Mouse (Mus musculus) v-Abl transformed pro-B cells (cell line): ENCODE data around the gene S100a9.

ENCODE experiments used
- in situ Hi-C, 2 experiments: fragments of 400-800 bp; cut with MboI; formaldehyde crosslinking; loops; one replicate each; pipeline ENCODE4 v1.15.1; 2025; ENCODE audit not compliant: unreplicated experiment in 2 of 2

The S100a9 gene

DNA sequence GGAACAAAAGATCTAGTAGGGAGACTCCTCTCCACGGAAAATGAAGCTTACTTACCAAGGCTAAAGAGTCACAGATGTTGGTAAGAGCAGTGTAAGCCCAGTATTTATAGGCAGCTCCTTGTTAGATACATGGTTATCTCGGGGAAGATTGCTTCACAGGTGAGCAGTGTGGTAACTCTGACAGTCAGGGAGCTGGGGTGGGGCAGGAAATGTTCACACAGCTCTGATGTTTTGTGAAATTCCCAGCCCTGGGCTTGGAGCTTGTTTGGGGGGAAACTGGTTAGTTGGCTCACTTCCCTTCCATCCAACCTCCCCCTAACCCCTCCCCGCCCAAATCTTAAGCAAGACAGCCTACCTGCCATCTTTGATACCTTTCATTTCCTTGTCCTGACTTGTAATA is at the start of gene S100a9:
TSS of gene S100a9 (minus strand) at position 109 of the 400 bp plus-strand sequence.
- in situ Hi-C loops = no loop called here

DNA sequence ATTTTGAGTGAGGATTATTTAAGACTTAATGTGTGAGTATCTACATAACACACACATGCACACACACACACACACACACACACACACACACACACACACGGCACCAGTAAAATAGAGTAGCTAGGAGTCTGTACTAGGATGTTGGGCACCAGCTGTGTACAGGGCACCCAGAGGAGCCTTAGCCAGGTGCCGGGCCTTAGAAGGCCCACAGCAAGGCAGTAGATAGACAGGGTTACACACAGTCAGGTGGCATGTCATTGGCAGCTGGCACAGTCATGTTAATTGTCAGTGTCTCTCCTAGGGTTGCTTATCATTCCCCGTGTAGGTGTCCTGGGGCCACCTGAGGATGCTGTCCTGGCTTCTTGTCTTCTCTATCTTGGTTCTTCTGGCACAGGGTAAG is 31.1 kb upstream of the S100a9 start, which contains the start of gene Pglyrp4:
TSS of gene Pglyrp4 (plus strand) at position 301 of the 400 bp plus-strand sequence.
- in situ Hi-C loops = no loop called here

- in situ Hi-C loops = no loop called here
Observed at GRCm38 (mm10) chr3:90709591-90710460, 14.3 kb upstream of the S100a9 start.

DNA sequence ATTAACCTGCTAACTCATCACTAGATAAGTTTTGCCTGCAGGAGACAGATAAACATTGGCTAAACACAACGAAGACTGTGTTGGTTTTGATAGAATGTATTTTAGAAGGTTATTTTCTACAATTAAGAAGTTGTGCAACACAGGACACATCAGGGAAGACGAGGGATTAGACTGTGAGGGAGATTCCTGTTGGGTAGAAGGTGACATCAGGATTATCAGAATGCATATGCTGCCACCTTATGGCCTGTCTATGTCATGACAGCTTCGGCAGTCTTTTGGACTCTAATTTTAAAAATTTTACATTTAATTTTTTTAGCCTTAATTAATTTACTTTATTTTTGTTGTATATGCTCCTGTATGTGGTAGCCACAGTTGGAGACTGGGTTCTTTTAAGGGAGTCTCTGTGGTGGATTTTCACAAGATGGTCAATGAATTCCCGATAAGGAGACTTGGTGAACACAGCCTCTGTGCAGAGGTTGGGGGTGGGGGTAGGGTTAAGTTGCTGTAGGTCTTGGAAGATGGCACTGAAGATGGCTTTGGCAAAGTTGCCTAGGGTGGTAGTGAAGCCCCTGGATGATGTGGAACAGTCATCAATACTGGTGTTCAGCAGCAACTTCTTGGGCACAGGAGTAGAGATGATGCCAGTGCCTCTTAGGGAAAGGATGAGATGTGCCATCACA is 13.1 kb upstream of the S100a9 start:
- in situ Hi-C loops = no loop called here

GRCm38 (mm10) chr3:90702244-90702643 is 6.7 kb upstream of the S100a9 start:
- in situ Hi-C loops = no loop called here

DNA sequence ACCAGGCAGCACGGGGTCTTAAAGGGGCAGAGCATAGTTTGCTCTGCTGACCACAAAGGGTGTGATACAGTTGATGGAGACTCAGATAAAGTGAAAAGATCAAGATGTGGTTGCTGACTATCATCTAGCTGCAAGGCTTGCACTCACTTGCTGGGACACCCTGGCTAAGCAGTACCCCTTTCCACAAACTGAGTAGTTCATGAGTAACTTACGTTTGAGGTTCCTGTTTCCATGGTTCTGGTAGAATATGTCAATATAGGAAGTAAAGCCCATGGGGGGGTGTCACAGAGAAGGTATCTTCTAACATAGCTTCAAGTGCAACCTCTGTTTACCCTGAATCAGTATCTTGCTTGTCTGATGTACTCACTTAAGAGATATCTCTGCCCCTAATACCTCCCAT is 2.0 kb downstream of the S100a9 start:
- in situ Hi-C loops = no loop called here

GRCm38 (mm10) chr3:90686835-90687234 is 8.7 kb downstream of the S100a9 start:
- in situ Hi-C loops = no loop called here

GRCm38 (mm10) chr3:90683929-90684328 is 11.6 kb downstream of the S100a9 start:
- in situ Hi-C loops = no loop called here

DNA sequence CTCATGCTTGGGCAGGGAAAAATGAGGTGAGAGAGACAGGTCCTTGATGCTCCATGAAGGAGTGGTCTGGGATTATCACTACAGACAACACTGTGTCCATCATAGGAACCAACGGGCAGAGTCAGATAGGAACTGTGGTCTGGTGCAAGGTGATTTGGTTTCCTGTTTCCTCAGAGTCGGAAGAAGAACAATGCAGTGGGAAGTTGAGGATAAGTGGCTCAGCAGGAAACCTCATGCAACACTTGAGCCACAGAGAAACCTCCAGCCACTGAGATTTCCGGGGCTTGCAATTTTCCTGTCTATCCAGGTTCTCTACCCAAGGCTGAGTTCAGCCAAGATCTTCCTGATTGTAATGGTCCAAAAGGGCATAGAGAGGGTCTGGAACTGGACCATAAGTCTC is 16.9 kb downstream of the S100a9 start:
- in situ Hi-C loops = no loop called here

DNA sequence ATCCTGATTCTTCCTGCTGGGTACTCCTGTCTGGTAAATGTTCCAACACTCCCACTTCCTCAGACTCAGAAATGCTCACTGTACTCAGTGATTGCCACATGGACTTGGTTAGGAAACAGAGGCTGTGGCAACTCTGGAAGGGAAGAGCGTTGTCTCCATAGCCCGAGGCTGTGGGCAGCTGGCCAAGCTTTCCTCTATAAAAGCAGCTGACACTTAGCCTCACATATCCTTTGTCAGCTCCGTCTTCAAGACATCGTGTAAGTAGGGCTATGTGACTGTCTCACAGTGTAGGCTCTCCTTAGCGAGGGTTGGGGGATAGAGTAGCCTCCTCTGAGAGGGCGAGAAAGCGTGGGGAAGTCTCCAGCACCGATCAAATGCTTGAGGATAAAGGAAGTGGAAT is 26.7 kb downstream of the S100a9 start, which contains the start of gene S100a8:
TSS of gene S100a8 (plus strand) at position 133 of the 400 bp plus-strand sequence.
- in situ Hi-C loops = loop anchor here in 1 of 2 experiments (25.0 kb wide), 1 partner anchor 1132 kb away; no protein-coding TSS in a partner anchor

- in situ Hi-C loops = loop anchor here in 1 of 2 experiments (25.0 kb wide), 1 partner anchor 1127 kb away; no protein-coding TSS in a partner anchor
Observed at GRCm38 (mm10) chr3:90664219-90664618, 31.3 kb downstream of the S100a9 start.

- in situ Hi-C loops = loop anchor here in 1 of 2 experiments (25.0 kb wide), 1 partner anchor 1122 kb away; no protein-coding TSS in a partner anchor
Observed at GRCm38 (mm10) chr3:90659364-90660044, 36.0 kb downstream of the S100a9 start.

- in situ Hi-C loops = loop anchor here in 1 of 2 experiments (25.0 kb wide), 1 partner anchor 1120 kb away; no protein-coding TSS in a partner anchor
Observed at GRCm38 (mm10) chr3:90657405-90657804, 38.1 kb downstream of the S100a9 start.

DNA sequence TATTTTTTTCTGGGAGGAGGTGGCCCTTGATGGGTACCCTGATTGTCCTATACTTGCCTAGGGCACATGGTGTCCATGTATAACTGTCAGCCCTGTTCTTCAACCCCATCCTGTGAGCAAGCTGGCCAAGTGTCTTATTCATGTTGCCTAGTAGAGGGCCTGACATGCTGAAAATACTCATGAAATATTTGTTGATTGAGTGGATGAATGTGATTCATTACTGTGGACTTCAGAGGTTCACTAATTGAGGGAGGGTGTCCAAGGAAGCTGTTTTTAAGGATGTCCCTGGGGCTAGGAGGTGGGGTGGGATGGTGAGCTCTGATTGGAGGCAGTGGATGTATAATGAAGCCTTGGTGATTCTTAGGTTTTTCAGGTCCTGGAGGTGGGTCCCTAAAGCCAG is 41.8 kb downstream of the S100a9 start, which contains the start of gene S100a7a:
TSS of gene S100a7a (plus strand) at position 301 of the 400 bp plus-strand sequence.
- in situ Hi-C loops = loop anchor here (5.0 to 25.0 kb wide), 2 partner anchors 231 to 1116 kb away; no protein-coding TSS in a partner anchor

DNA sequence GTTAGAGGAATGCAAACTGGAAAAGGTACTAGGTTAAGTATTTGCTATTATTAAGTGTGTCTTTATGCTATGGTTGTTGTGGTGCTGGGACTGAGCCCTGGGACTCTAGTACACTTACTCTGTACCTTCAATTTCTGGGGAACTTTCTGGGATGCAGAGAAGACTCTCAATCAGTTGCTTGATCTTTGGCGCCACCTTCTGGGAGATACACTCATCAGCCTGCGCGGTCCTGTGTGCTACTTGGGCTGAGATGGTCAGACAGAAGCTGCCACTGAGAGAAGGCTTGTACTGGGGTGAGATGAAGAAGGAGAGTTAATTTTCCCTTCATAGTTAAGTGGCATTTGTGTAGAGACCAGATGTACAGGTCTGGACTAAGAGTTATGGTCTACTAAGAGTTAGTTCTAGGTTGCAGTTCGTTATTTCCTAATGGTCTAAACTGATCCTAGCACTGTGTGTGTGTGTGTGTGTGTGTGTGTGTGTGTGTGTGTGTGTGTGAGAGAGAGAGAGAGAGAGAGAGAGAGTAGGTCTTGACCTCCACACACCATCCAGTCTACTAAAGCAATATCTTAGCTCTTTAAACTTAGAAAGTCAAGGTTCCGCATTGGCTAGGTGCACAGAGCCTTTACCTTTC is 42.5 kb downstream of the S100a9 start:
- in situ Hi-C loops = loop anchor here (5.0 to 25.0 kb wide), 2 partner anchors 231 to 1116 kb away; no protein-coding TSS in a partner anchor

GRCm38 (mm10) chr3:90649832-90650231 is 45.7 kb downstream of the S100a9 start:
- in situ Hi-C loops = loop anchor here (5.0 to 25.0 kb wide), 7 partner anchors 63 to 1113 kb away; partner anchors contain the start of gene Tpm3 (in 1 of the 2)

DNA sequence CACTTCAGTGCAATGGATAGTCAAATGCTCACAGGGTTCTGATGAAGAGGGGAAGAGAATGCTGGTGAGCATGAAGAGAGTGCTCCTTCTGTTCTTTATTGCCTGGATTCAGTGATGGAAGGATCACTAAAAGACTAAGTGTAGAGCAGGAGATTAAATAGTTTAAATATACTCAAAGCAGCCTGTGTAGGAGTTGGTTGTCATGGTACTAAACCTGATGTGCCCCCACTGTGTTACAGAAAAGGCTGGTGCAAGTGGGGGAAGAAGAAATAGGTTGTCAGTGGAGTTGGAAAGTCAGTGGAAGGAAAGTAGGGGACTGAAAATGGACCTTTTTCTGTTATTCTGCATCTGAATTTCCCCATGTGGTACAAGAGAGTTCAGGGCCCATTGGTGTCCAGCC is 46.5 kb downstream of the S100a9 start:
- in situ Hi-C loops = loop anchor here (5.0 to 25.0 kb wide), 5 partner anchors 62 to 712 kb away; partner anchors contain the start of gene Tpm3 (in 1 of the 2)

- in situ Hi-C loops = loop anchor here (5.0 to 25.0 kb wide), 5 partner anchors 60 to 710 kb away; partner anchors contain the start of gene Tpm3 (in 1 of the 2)
Observed at GRCm38 (mm10) chr3:90647291-90647690, 48.2 kb downstream of the S100a9 start.

GRCm38 (mm10) chr3:90644220-90644619 is 51.3 kb downstream of the S100a9 start:
- in situ Hi-C loops = loop anchor here (10.0 to 25.0 kb wide), 4 partner anchors 229 to 707 kb away; partner anchors contain the start of gene Tpm3 (in 1 of the 2)
